Mouse (Mus musculus) C2C12 (cell line): ENCODE data around the gene Epha4. TPM values are rescaled to one million over a fixed set of nuclear protein-coding genes. Genes with fewer than 3 reads are reported as not detected.

ENCODE experiments used
- H3K27me3 ChIP-seq: one replicate; pipeline ENCODE4 v1.6.1; 2011; ENCODE audit not compliant: control insufficient read depth, insufficient read depth, insufficient read length
- H3K36me3 ChIP-seq: one replicate; pipeline ENCODE4 v1.6.1; 2011; ENCODE audit not compliant: control insufficient read depth, insufficient read depth
- H3K4me3 ChIP-seq: one replicate; pipeline ENCODE4 v1.5.1; 2011; ENCODE audit warnings: mild to moderate bottlenecking, control low read depth; ENCODE audit not compliant: poor library complexity, insufficient read depth, severe bottlenecking
- H3K79me2 ChIP-seq: one replicate; pipeline ENCODE4 v1.6.1; 2011; ENCODE audit not compliant: control insufficient read depth, insufficient read depth
- H3K79me3 ChIP-seq: one replicate; pipeline ENCODE4 v1.6.1; 2011; ENCODE audit warnings: low read depth, control low read depth
- H3ac ChIP-seq: one replicate; pipeline ENCODE3; 2011; ENCODE audit warnings: low read depth; ENCODE audit not compliant: control insufficient read depth, insufficient read length
- CEBPB ChIP-seq: IDR thresholded peaks from one replicate; pipeline ENCODE4 v1.6.1; 2011; ENCODE audit warnings: low read depth, mild to moderate bottlenecking, control low read depth, moderate library complexity
- CTCF ChIP-seq: IDR thresholded peaks from one replicate; pipeline ENCODE4 v1.5.1; 2011; ENCODE audit not compliant: control insufficient read depth, insufficient read depth, insufficient read length
- FOSL1 ChIP-seq: IDR thresholded peaks from one replicate; pipeline ENCODE4 v1.8.0; 2011; ENCODE audit warnings: mild to moderate bottlenecking, low read length; ENCODE audit not compliant: poor library complexity, insufficient read depth, severe bottlenecking
- MAX ChIP-seq: IDR thresholded peaks from one replicate; pipeline ENCODE4 v1.6.1; 2011; ENCODE audit warnings: mild to moderate bottlenecking, control low read depth
- MYOD1 ChIP-seq: IDR thresholded peaks from one replicate; pipeline ENCODE4 v1.6.1; 2011; ENCODE audit warnings: low read depth; ENCODE audit not compliant: control insufficient read depth, insufficient read length
- MYOG ChIP-seq: IDR thresholded peaks from one replicate; pipeline ENCODE4 v1.6.1; 2011; ENCODE audit not compliant: control insufficient read depth, insufficient read length; ENCODE audit errors: extremely low read depth
- USF1 ChIP-seq: IDR thresholded peaks from one replicate; pipeline ENCODE4 v1.6.1; 2011; ENCODE audit warnings: low read depth, mild to moderate bottlenecking, control low read depth, moderate library complexity
- polyA plus RNA-seq: library from polyadenylated mRNA; unstranded; fragments of >200 nt; fragmentation: generic; extraction: Trizol; gene quantifications from one replicate; pipeline ENCODE4 v1.2.1, GENCODE M21; 2012; ENCODE audit warnings: missing spikeins

Epha4 gene
- polyA plus RNA-seq, 1 experiment, result 1.9 TPM

DNA sequence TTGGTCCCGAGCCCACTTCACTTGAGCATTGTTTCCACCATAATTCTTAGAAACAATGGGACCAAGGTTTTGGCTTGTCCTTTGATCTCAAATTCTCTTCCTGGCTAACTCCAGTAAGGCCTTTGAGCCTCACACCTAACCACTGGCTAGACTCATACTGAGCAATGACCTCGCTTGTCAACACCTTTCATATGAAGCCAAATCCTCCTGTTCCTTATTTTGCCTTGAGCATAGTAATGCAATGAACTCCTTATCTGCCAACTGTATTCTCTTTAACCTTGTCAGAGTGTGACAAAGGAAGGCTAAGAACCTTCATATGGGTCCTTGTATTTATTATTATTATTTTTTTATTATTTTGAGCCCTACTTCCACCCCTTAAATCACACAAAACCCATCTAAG is 94.5 kb downstream of the Epha4 start:
- no peaks in the 10 kb centered on the region for H3K79me2 ChIP-seq
- no peak for TF ChIP-seq MAX
- no peak for TF ChIP-seq MYOD1
- TF ChIP-seq FOSL1, result no peak
- no peak for TF ChIP-seq CTCF
- TF ChIP-seq USF1, result no peak
- no peak for TF ChIP-seq CEBPB

DNA sequence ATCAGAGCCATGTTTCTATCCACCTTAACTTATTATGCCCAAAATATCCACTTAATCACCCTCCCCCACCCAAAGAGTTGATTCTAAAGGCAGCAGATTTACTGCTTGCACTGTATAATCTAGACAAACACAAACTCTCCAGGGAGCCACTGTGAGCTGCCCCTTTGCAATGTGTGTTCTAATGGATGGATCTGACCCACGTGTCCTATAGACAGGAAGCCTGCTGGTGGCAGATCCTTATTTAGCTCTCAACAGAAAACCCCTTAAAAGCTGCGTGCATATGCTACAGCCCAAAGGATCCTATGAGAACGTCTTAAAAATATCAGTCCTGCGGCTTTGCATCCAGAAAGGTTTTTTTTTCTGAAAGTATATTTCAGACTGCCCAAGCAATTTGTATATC is 98.0 kb downstream of the Epha4 start:
- Histone ChIP-seq H3K36me3 (no peaks in the 10 kb centered on the region), H3K27me3 (no peaks in the 10 kb centered on the region), H3K4me3 (no peak overlapping the region), H3K79me2 (no peaks in the 10 kb centered on the region), H3K79me3 (no peaks in the 10 kb centered on the region), H3ac (no peak overlapping the region)
- TF ChIP-seq CEBPB, result no peak
- TF ChIP-seq MYOD1, result no peak
- TF ChIP-seq MYOG, result no peak
- TF ChIP-seq MAX, result no peak

More for the DNA sequence above, 94.5 kb downstream of the Epha4 start:
- Histone ChIP-seq H3K36me3 (no peaks in the 10 kb centered on the region), H3ac (no peak overlapping the region), H3K27me3 (no peaks in the 10 kb centered on the region), H3K79me3 (no peaks in the 10 kb centered on the region), H3K4me3 (no peak overlapping the region)

DNA sequence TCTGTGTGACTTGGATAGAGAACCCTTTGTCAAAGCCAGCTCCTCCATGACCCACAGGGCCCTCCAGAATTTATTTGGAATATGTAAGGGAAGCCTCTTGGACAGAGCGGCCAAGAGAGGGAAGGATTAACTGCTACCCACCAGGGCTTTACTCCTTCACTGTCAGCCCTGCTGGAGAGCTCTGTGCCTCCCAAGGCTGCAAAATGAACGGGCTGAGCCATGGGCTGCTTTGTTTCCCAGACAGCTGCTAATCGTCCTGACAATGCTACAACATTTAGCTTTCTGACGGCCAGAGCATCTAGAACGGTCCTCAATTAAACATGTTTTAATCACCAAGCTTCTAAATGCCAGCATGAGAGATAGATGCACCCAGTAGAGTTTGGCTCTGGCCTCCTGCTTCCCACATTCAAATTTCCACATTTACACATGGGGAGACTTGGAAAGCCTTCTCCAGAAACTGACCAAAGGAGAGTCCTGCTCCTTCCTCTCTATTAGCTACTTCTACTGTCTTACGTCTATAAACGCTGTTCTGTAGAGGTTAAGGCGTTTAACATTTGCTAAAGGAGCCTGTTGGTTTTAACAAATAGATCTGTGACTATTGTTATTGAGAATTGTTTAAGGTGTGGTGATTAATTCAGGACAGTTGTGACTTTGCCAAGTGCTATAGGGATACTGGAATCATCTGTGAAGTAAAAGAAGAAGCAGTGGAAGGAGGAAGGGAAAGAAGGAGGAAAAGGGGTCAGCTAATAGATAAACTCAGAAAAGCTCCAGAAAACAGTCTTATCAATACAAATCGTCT is 101.8 kb downstream of the Epha4 start:
- Histone ChIP-seq H3K4me3 (no peak overlapping the region), H3K27me3 (no peaks in the 10 kb centered on the region), H3ac (no peak overlapping the region), H3K79me3 (no peaks in the 10 kb centered on the region), H3K79me2 (no peaks in the 10 kb centered on the region), H3K36me3 (no peaks in the 10 kb centered on the region)
- no peak for TF ChIP-seq MYOG
- TF ChIP-seq CTCF, result no peak
- TF ChIP-seq MYOD1, result no peak
- no peak for TF ChIP-seq CEBPB
- TF ChIP-seq USF1, result no peak
- no peak for TF ChIP-seq FOSL1
- no peak for TF ChIP-seq MAX

DNA sequence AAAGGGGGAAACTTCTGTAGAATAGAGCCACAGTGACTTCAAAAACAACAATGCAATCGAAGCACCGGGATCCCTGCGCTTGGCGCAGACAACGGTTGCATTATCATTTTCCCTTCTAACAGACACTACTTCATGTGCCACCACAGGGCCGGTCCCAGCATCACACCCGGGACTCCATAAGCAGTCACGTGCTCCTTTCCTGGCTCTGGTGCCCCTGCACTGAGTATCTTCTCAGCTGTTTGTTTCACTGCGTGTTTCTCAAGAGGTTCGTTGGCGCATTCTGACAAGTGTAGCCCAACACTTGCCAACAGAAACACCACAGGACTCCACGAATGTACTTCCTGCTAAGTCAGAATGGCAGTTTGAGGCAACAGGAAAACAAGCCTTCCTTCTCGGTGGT is 102.6 kb downstream of the Epha4 start:
- H3K79me2 ChIP-seq, result no peaks in the 10 kb centered on the region
- TF ChIP-seq CEBPB (no peak), CTCF (no peak), MYOD1 (no peak), FOSL1 (no peak), MAX (no peak), MYOG (no peak), USF1 (no peak)
- no peaks in the 10 kb centered on the region for H3K79me3 ChIP-seq

DNA sequence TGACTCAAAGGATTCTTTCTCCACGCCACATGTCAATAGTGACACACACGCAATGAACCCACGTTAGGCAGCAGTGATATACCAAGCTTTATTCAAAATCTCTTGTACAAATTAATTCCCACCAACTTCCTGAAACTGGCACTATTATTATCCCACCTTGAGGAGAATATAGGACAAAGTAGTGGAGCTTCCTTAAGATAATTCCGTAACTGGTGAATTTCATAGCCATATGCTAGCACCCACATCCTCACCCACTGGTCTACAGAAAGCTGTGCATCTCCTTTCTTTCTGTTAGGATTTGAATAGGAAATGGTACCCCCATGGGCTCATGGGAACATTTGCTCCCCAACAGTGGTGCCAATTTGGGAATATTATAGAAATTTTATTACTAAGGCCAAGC is 103.7 kb downstream of the Epha4 start:
- Histone ChIP-seq H3K79me3 (no peaks in the 10 kb centered on the region), H3K79me2 (no peaks in the 10 kb centered on the region), H3K36me3 (no peaks in the 10 kb centered on the region), H3K4me3 (no peak overlapping the region), H3ac (no peak overlapping the region), H3K27me3 (no peaks in the 10 kb centered on the region)
- TF ChIP-seq MYOD1 (no peak), MYOG (no peak), CTCF (no peak), MAX (no peak), CEBPB (no peak), FOSL1 (no peak), USF1 (no peak)

More for the DNA sequence above, 102.6 kb downstream of the Epha4 start:
- H3K36me3 ChIP-seq, result no peaks in the 10 kb centered on the region
- H3K4me3 ChIP-seq, result no peak overlapping the region
- H3ac ChIP-seq, result no peak overlapping the region
- no peaks in the 10 kb centered on the region for H3K27me3 ChIP-seq

DNA sequence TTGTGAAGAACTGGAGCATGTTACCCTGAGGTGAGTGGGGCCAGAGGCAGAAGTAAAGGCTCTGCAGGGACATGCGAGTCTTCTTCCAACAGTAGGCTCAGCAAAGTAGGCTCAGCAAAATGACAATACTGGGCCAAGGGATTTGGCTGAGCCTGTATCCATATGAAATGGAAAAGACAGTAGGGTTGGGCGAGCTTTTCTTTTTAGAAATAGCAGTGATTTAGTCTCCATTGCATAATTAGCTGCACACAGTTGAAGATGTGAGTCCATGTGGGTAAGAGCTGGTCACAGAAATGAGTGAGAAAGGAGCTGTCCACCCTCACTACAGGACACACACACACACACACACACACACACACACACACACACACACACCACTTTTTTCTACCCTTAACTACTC is 104.2 kb downstream of the Epha4 start:
- no peaks in the 10 kb centered on the region for H3K36me3 ChIP-seq
- no peak overlapping the region for H3ac ChIP-seq
- no peak for TF ChIP-seq MAX
- TF ChIP-seq FOSL1, result no peak
- no peak for TF ChIP-seq CTCF
- no peak for TF ChIP-seq MYOG
- no peak for TF ChIP-seq CEBPB
- no peak for TF ChIP-seq MYOD1
- TF ChIP-seq USF1, result no peak
- no peaks in the 10 kb centered on the region for H3K27me3 ChIP-seq
- H3K4me3 ChIP-seq, result no peak overlapping the region
- no peaks in the 10 kb centered on the region for H3K79me3 ChIP-seq
- H3K79me2 ChIP-seq, result no peaks in the 10 kb centered on the region
